Mouse (Mus musculus) ovary, postnatal 10 days (tissue): ENCODE measurements around the gene Syt7.
A peak's percentile ranks its signal among the peaks of the same experiment; 100 is the strongest.

Experiments used
- DNase-seq: peaks from one replicate; pipeline ENCODE4 v3.0.0; 2022; ENCODE audit warnings: low spot score

Syt7 gene

DNA sequence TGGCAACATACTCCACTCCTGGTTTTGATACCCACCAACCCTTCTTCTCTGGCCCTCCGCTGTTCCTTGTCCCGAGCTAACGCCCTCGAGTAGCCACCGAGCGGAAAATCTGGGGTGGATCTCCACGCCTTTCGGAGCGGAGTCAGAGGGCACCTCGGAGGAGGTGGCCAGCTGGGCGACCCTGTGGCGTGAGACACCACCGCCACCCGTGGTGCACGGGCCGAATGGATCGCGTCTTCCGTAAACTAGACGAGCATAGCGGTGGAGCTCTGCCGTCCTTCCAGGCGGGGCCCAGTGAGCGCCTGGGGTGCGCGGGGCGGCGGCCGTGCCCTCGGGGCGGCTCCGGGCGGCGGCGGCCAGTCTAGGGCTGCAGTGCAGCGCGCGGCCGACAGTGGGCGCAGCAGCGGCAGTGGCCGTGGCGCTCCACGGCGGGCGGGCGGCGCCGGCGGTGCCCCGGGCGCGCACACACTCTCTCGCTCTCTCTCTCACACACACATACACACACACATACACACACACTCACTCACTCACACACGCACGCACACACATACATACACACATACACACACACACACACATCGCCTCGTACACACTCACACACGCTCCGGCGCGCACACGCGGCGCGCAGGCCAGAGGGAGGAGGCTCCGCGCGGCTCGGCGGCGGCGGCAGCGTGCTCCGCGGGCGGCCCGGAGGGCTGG, at the start of gene Syt7:
Gene Syt7, plus strand, starts transcription at position 476 of the 699 bp plus-strand sequence.
- peak; percentile 90 for DNase-seq

DNA sequence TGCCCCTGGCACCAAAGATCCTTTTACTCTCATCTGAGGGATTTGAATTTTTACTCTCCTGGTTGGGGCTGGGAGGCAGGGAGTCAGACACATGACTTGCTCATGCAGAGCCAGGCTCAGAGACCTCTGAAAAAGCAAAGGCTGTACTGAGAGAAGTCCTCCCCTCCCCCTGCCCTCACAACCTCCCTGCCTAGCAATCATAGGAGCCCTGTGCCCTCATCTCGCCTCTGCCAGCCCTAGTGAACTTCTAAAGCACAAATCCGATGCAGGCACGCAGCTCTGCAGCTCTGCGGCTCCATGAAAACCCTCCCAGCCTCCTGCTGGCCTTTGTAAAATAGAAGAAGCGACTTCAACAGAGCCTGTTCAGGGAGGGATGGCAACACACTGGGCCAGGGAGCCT, 49.6 kb upstream of the Syt7 start:
- no peak for DNase-seq

DNA sequence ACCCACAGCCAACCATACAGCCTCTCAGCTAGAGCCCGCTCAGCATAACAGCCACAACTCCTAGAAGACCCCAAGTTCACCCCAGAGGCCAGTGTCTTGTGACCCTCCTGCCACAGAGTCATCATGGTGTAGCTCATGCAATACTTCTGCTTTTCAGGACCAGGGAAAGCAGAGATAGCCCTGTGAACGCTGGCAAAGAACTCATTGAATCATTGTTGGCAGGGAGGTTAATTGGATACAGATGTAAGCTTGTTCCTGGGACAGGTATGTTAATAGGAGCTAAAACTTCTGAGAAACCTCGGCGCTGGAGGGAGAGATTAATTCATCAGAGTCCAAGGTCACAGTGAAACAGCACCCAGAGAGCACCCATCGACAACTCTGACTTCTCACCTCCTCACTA, 48.2 kb upstream of the Syt7 start:
- DNase-seq = no peak

DNA sequence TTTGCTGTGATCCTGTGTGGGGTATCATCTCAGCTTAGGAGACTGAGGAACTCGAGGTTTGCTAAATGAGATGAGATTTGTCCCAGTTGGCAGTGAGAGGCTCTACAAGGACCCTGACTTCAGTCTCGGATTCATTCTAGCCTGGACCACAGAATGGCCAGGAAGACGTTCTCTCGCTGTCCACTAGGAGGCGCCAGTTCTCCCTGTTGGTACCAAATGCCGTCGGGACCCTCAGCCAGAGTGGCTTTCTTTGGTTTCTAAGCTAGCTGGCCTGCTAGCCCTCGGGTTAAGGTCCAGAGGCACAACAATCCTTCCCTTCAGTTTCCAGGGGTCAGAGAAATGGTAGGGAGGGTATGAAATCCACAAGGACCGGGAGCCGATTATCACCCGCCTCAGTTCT, 47.7 kb upstream of the Syt7 start:
- no peak for DNase-seq

DNA sequence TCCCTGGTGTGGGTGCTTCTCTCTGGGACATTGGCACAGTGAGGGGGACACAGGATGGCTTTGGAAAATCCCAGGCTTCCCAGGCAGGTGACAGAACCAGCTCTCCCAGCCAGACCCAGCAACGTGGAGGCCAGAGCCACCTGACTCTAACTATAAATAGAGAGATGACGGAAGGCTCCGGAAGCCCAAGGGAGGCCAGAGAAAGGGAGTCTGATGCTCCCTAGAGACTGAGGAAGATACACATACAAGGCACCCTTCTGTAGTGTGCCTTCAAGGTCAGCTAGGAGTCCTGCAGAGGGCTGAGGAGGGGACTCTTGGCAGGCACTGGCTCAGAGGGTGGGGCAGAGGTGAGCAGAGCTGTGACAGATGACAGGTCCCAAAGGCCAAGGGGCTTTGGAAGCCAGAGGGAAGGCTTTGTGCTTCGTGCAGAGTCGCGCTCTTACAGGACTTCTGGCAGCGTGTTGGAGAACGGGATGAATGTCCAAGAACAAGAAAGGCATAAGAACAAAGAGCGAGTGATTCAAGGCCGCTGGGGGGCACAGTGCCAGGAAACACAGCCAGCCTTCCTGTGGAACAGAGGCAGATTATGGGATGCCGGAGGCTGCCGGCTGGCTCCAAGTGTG, 47.0 kb upstream of the Syt7 start:
- peak; percentile 54 for DNase-seq

DNA sequence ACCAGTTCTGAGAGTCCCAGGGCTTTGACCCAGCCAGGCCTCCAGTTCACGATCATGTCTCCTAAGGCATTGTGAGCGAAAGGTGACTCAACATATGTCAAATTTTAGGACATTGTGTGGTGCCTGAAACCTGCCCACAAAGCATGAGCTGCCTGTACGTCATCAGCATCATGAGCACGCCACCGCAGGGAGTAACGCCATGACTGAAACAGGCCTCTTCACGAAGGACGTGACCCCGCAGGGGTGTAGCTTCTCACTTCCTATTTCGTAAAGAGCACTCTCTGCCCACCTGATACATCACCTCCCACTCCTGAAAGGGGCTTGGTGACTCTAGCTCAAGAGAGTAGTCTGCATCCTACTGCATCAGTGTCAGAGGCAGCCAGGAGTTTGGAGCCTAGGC, 45.0 kb upstream of the Syt7 start:
- no peak for DNase-seq

DNA sequence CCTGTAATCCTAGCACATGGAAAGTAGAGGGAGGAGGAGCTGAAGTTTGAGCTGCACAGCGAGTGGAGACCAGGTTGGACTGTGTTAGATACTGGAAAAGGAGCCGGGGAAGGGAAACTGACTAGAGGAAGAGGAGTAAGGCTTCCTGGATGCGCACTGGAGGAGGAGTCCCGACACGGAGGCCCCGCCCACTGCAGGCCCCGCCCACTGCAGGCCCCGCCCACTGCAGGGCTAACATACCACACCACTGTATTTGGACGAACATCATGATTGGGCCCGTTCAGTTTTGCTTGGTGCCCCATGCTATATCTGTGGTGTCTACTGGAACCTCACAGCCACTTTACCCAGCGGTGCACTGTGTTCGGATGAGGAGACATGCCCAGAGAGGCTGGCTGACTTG, 43.2 kb upstream of the Syt7 start:
- no peak for DNase-seq

DNA sequence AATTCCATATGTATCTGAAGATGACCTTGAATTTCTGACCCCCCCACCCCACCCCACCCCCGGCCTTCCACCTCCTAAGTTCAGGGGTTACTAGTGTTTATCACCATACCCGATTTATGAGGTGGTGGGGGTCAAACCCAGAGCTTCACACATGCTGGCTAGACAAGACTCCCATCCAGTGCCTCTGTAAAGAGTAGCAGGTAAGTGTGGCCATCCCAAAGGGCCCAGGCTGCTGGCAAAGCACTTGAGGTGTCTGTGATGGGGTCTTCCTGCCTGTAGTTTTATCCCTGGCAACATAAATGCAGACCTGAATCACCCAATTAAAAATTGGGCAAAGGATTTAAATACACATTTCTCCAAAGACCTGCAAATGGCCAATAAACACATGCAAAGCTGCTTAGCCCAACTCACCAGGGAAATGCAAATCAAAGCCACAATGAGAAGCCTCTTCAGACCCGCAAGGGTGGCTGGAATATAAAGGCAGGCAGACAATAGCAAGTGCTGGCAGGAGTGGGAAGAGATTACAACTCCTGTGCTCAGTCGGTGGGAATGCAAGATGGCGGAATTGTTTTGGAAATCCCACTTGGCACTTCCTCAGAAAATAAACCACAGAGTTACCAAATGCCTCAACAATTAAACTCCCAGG, 41.1 kb upstream of the Syt7 start:
- no peak for DNase-seq

DNA sequence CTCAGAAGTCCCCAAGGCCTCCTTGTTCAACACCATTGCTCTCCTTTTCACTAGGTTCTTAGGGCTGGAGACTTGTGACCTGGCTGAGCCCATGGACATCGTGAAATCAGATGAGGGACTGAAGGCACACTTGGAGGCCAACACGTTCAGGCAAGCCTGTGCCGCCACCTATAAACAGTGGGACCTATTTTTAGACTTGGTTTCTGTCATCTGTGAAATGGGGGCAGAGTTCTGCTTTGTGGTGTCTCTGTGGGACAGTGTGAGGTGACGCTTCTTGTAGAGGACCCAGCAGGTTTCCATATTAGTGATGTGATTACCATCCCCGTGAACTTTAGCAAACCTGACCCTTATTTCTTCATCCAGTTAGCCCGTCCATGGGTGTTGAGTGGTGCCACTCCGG, 36.7 kb upstream of the Syt7 start:
- DNase-seq = no peak

DNA sequence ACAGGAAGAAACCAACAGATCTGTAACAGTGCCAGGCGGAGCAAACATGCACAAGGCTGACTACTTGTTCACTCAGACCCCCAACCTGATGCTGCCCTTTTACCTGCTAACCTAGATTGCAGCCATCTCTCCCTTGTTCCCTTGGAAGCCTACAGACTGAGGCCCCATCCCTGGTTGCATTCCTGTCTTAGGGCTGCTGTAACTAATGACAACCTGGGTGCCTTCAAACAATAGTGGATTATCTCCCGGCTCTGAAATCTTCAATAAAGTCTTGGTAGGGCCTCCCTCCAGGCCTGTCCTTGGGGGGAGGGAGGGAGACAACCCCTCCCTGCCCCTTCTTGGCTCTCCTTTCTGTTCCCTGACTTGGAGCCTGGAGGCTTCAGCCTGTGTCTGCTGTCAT, 34.1 kb upstream of the Syt7 start:
- DNase-seq = no peak

DNA sequence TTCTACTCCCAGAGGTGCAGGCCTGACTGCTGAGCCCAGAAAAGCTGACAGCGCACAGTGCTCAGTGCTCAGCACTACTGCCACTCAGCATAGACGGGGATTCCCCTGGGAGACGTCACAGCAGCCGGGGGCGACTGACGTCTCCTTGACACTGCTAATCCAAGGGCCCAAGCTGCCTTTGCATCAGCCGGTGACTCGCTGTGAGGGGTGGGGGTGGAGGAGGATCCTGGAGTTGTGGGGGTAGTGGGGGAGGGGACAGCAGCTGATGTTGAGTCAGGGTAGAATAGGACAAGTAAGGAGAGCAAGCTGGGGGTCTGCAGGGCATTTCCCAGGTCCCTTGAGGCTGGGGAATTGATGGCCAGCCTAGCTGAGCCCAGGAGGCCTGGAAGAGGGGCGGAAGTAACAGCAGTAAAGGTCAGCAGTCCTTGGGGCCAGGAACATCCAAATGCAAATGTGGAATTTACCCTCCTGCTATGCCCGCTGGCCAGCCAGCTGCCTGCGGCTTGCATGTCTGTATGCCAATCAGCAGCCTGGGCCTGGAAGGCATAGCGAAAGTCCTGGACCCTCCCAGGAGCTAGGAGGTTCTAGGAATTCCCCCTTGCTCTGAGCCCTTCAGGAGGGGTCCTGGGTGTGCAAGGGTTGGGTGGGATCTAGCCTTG, 31.9 kb upstream of the Syt7 start:
- DNase-seq = no peak

DNA sequence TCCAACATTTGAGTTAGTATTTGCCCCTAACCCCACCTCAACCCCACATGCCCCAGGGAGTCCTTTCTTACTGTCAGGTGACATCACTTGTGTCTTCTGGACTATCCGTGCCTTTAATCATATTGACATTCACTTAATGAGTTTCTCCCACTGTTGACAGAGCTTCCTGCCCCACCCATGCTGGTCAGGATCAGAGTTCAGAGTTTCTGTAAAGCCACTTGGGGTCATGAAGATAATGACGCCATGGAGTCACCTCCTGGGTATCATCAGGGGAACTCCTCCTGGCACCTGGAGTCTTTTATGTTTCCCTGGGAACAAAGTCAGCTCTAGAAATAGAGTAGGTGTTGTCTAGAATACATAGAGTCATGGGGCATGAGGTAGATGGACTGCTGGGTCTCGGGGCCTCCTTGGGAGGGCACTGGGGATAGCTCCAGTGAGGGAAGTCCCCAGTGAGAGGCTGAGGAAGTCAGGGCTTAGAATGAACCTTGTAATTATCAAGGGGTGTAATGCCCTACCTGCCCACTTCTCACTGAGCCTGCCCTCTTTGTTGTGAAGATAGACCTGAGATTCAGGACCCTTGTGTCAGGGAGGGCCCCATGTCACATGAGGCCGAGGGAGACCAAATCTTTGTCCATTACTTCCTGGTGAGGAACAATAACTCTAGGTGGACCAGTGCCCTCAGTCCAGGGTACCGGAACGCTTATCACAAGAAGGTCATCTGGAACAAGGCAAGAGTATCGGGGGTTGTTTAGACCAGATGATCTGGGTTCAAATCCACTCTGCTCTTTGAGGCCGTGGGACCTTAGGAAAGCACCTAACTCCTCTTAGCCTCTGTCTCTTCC, 29.6 kb upstream of the Syt7 start:
- no peak for DNase-seq

DNA sequence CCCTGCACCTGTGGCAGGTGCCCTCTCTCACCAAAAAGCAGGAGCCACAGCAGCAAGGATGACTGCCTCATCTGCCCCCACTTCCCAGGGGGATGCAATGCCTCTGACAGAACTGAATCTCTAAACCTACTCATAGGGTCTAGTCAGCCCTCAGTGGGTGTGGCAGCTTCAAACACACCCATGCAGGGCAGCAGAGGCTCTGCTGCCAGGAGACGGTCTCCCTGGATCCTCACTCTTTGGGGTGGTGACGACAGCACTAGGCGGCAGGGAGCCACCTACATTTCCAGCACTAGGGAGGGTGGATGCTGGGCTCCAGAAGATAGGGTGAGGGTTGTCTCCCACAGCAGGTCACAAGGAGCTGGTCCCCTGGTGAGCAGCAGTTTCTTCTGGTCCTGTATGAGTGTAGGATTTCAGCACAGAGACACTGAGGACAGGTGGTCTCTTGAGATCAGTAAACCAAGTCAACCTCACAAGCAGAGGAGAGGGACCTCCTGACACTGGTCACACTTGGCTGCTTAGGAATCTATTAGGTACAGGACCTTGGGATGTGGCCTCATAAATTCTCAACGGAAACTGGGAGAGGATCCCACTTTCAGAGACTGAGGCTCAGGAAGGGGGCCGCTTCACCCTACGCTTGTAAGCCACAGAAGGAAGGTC, 26.3 kb upstream of the Syt7 start:
- no peak for DNase-seq

DNA sequence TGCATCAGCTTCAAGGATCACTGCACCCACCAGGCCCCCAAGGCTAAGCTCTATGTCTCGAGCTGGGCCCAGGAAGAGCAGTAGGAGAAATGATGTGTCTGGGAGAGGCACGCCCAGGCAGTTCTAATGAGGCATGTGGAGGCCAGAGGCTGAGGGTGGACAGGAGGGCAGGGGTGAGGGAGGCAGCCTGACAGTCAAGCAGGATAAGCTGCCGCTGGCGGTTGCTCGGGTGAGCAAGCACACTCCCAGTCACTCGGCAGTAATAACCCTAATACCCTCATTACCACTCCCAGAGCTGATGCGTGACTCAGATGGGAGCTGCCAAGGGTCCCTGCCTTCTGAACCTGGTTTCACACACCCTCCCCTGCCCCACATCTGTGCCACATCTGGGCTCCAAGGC, 25.0 kb upstream of the Syt7 start:
- no peak for DNase-seq

DNA sequence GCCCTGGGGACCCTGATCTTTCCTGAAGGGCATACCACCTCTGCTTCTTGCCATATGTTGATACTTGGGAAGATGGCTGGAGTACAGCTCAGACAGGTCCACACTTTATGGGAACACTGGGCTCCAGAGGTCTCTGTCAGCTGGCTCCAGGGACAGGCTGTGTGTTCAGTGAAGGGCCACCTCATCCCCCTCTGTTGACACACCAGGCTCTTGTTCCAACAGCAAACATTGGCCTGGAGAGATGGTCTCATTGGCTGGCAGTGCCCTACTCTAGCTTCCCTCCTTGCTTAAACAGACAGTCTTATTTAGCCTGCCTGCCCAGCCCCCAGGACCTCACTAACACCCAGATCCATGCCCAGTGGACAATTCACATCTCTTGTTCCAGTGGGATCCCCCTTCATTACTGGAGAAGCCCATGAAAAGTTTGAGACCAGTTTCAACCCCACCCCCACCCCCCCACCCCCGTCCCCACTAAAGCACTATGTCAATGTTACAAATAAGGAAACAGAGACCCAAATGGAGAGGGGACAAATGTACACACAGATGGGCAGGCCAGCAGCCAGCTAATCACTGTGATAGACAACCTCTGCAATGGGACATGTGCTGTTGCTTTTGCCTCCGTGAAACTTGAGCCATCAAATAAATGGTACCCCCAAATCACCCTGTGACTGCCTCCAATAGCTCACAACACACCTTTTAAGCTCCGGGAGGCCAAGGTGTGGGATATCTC, 22.6 kb upstream of the Syt7 start:
- DNase-seq = no peak

DNA sequence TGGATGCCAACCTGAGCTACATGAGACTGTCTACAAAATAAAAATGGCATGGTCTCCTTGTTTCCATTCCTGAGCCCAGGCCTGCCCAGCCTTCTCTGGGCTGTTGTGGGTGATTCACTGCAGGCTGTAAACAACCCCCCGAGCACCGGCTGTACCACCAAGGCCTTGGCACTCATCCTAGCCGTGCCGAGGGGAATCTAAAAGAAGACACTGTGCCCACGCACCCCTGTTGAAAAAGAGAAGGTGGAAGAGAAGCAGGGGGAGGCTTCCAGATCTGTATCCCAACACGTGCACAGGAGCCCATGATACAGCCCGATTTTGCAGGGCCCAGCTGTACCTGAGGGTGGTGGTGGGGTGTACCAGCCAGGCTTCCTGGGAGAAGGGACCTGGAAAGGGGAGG, 21.1 kb upstream of the Syt7 start:
- DNase-seq = no peak

DNA sequence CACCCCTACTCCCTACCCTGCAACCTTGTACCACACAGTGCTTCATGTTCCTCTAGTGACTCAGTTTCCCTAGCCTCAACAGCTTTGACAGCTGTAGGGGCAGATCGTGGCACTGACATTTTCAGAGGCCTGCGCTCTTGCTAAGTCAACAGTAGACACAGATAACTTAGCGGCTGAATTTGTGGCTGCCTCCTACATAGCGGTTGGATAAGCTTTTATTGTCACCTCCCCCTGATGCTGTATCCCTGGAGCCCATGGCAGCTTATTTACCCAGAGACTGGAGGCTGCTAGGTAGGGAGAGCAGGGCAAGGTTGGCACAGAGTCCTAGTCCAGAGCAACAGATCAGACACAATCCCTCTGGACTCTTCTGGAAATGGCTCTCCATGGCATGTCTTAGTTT, 19.0 kb upstream of the Syt7 start:
- no peak for DNase-seq

DNA sequence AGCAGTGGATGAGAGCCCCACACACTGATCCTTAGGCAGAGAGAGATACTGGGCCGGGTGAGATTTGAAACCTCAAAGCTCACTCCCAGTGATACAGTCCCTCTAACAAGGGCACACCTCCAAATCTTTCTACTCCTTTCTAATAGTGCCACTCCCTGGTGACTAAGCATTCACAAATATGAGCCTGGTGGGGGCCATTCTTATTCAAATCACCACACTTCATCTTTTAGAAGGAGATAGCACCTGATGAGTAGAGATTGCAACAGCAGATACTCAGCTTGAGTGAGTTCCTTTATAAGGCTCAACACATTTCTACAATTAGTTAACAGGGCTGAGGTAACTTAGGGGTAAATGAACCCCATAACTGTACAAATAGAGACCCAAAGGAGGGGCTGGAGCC, 15.7 kb upstream of the Syt7 start:
- no peak for DNase-seq

DNA sequence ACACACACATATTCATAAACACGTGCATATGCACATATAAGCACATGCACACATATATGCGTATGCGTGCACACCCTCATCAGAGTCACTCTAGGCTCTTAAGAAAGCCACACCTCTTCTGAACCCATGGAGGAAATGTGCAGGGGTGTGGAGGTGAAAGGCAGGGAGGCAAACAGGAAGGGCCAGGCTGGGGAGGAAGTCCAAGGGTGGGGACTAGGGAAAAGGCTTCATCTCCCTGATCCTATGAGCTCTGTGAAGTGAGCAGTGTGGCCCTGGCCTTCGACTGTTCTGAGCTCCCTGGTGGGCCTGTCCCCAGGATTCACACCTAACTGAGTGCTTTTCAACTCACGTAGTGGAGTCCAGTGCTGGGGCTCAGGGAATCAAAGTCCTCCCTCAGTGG, 13.6 kb upstream of the Syt7 start:
- no peak for DNase-seq

DNA sequence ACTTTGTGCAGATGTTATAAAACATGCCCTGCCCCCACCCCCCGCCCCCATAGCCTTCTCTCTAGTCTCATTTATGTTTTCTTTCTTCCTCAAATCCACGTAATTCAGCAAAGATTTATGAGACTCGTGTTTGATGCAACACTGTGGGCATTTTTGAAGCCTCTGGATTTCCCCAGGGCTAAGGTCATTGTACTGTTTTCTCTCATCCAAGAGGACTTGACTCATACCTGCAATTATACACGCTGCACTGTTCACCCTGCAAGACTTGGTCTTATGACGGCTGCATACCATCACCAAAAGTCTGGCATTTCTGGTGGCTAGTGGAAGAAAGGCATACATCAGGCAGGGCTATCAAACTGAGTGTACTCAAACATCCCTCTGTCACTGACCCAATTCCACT, 8.9 kb upstream of the Syt7 start:
- no peak for DNase-seq

DNA sequence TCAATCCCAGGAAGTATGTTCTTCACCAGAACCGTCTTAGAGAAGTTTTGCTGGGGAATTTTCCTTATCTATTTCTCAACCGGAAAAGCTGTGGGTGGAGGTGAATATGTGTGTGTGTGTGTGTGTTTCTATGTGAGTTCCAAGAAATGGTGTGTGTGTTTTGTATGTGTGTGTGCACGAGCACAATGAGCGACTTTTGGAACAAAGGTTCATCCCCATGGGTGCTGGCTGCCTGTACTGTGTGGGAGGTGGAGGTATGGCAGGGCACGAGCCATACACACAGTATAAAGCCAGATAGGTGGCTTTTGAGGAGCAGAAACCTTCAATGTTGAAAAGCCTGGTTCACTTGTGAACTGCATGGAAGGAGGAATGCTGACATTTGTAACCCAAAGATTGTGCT, 1.2 kb upstream of the Syt7 start:
- DNase-seq = no peak
